Mouse (Mus musculus) CH12.LX (cell line): ENCODE measurements around the gene Lrfn1. TPM values are rescaled to one million over a fixed set of nuclear protein-coding genes. Genes with fewer than 3 reads are reported as not detected.

Experiments
- DNase-seq: peaks from one replicate; pipeline ENCODE4 v3.0.0-alpha.2; 2013; ENCODE audit errors: extremely low read depth
- H3K27ac ChIP-seq: 2 replicates; pipeline ENCODE4 v1.5.1; 2012; ENCODE audit warnings: low read depth, mild to moderate bottlenecking, control low read depth, moderate library complexity; ENCODE audit not compliant: insufficient read depth
- H3K27me3 ChIP-seq: replicated peaks from 2 replicates; pipeline ENCODE3; 2012; ENCODE audit warnings: inconsistent platforms
- H3K36me3 ChIP-seq, 2 experiments: replicated peaks in 1 of 2; 2 replicates each; pipeline versions ENCODE3 to v1.6.1; 2012; ENCODE audit warnings: inconsistent platforms in 1 of 2, low read length in 1 of 2, mild to moderate bottlenecking in 1 of 2, mixed read lengths in 1 of 2, moderate library complexity in 1 of 2; ENCODE audit not compliant: control insufficient read depth in 1 of 2, insufficient read depth in 1 of 2
- H3K4me1 ChIP-seq, 2 experiments: 2 replicates each; pipeline ENCODE4 v1.6.1; 2012; ENCODE audit warnings: inconsistent platforms in 1 of 2, moderate library complexity in 1 of 2; ENCODE audit not compliant: insufficient read depth in 2 of 2, control insufficient read depth in 1 of 2
- H3K4me2 ChIP-seq: 2 replicates; pipeline ENCODE4 v1.6.1; 2012; ENCODE audit warnings: low read depth, mild to moderate bottlenecking, control low read depth; ENCODE audit not compliant: poor library complexity, insufficient read depth, severe bottlenecking
- H3K4me3 ChIP-seq, 3 experiments: fragments of 150-350 bp in 1 of 3; sonication (generic) in 1 of 3; replicated peaks in 1 of 3; 2 replicates each; pipeline versions ENCODE3 to v1.5.1; 2011 to 2012; ENCODE audit warnings: low read depth in 2 of 3, low read length in 2 of 3, mild to moderate bottlenecking in 2 of 3, moderate library complexity in 2 of 3, control low read depth in 1 of 3, improper control_type of control experiment in 1 of 3, inconsistent platforms in 1 of 3, mixed read lengths in 1 of 3; ENCODE audit not compliant: poor library complexity in 1 of 3
- H3K79me2 ChIP-seq: replicated peaks from 2 replicates; pipeline ENCODE4 v1.6.1; 2012; ENCODE audit warnings: mild to moderate bottlenecking, moderate library complexity; ENCODE audit not compliant: control insufficient read depth, poor library complexity, insufficient read depth, severe bottlenecking; ENCODE audit errors: extremely low read depth
- H3K9ac ChIP-seq: 2 replicates; pipeline ENCODE4 v1.6.1; 2012; ENCODE audit warnings: low read depth, mild to moderate bottlenecking, control low read depth, moderate library complexity; ENCODE audit not compliant: insufficient read depth
- H3K9me3 ChIP-seq: replicated peaks from 2 replicates; pipeline ENCODE3; 2012; ENCODE audit warnings: low read length, inconsistent platforms, mixed read lengths
- CHD2 ChIP-seq: IDR thresholded peaks from 2 replicates; pipeline ENCODE4 v1.6.1; 2011; ENCODE audit warnings: low read length, improper control_type of control experiment
- CTCF ChIP-seq, 2 experiments: IDR thresholded peaks in 1 of 2; conservative IDR thresholded peaks in 1 of 2; 2 replicates each; pipeline ENCODE4 v1.5.1; 2011 to 2012; ENCODE audit warnings: low read depth in 2 of 2, low read length in 2 of 2, improper control_type of control experiment in 1 of 2, inconsistent platforms in 1 of 2, mild to moderate bottlenecking in 1 of 2, moderate library complexity in 1 of 2
- E2F4 ChIP-seq: IDR thresholded peaks from 2 replicates; pipeline ENCODE4 v1.6.1; 2011; ENCODE audit warnings: low read depth, low read length, improper control_type of control experiment; ENCODE audit not compliant: insufficient replicate concordance
- ELF1 ChIP-seq: IDR thresholded peaks from 2 replicates; pipeline ENCODE4 v1.6.1; 2014; ENCODE audit warnings: low read depth, mild to moderate bottlenecking, inconsistent platforms, low read length, improper control_type of control experiment
- HCFC1 ChIP-seq: IDR thresholded peaks from 2 replicates; pipeline ENCODE4 v1.6.1; 2012; ENCODE audit warnings: low read depth, mild to moderate bottlenecking, inconsistent platforms, low read length, improper control_type of control experiment
- IRF4 ChIP-seq: IDR thresholded peaks from 2 replicates; pipeline ENCODE4 v1.6.1; 2014; ENCODE audit warnings: low read depth, mild to moderate bottlenecking, inconsistent platforms, low read length, improper control_type of control experiment
- JUN ChIP-seq: IDR thresholded peaks from 2 replicates; pipeline ENCODE4 v1.6.1; 2011; ENCODE audit warnings: low read depth, mild to moderate bottlenecking, low read length, improper control_type of control experiment, moderate library complexity; ENCODE audit not compliant: insufficient read depth
- MAFK ChIP-seq: IDR thresholded peaks from 2 replicates; pipeline ENCODE4 v1.6.1; 2011; ENCODE audit warnings: low read length, improper control_type of control experiment; ENCODE audit not compliant: insufficient replicate concordance
- MAX ChIP-seq: IDR thresholded peaks from 2 replicates; pipeline ENCODE4 v1.6.1; 2011; ENCODE audit warnings: low read length, improper control_type of control experiment
- MAZ ChIP-seq: IDR thresholded peaks from 2 replicates; pipeline ENCODE4 v1.6.1; 2012; ENCODE audit warnings: low read depth, mild to moderate bottlenecking, inconsistent platforms, low read length, improper control_type of control experiment, moderate library complexity
- MXI1 ChIP-seq: IDR thresholded peaks from 2 replicates; pipeline ENCODE4 v1.6.1; 2011; ENCODE audit warnings: mild to moderate bottlenecking, low read depth, low read length, improper control_type of control experiment
- MYC ChIP-seq: IDR thresholded peaks from 2 replicates; pipeline ENCODE4 v1.6.1; 2011; ENCODE audit warnings: low read depth, mild to moderate bottlenecking, improper control_type of control experiment, low read length
- NELFE ChIP-seq: IDR thresholded peaks from 2 replicates; pipeline ENCODE4 v1.6.1; 2011; ENCODE audit warnings: low read depth, low read length, improper control_type of control experiment
- PAX5 ChIP-seq: IDR thresholded peaks from 2 replicates; pipeline ENCODE4 v1.6.1; 2012; ENCODE audit warnings: low read length, inconsistent platforms, mixed read lengths
- POLR2A ChIP-seq: IDR thresholded peaks from 2 replicates; pipeline ENCODE4 v1.6.1; 2011; ENCODE audit warnings: low read depth, mild to moderate bottlenecking, improper control_type of control experiment, low read length
- POLR2AphosphoS2 ChIP-seq: IDR thresholded peaks from 2 replicates; pipeline ENCODE4 v1.6.1; 2011; ENCODE audit warnings: low read depth, low read length, improper control_type of control experiment
- RAD21 ChIP-seq: IDR thresholded peaks from 2 replicates; pipeline ENCODE4 v1.6.1; 2011; ENCODE audit warnings: low read depth, mild to moderate bottlenecking, low read length, improper control_type of control experiment, moderate library complexity
- RCOR1 ChIP-seq: conservative IDR thresholded peaks from 2 replicates; pipeline ENCODE4 v1.6.1; 2012; ENCODE audit warnings: low read depth, mild to moderate bottlenecking, inconsistent platforms, low read length, improper control_type of control experiment
- SIN3A ChIP-seq: IDR thresholded peaks from 2 replicates; pipeline ENCODE4 v1.6.1; 2012; ENCODE audit warnings: low read length, improper control_type of control experiment, inconsistent platforms
- TCF12 ChIP-seq: IDR thresholded peaks from 2 replicates; pipeline ENCODE4 v1.6.1; 2014; ENCODE audit warnings: low read depth, mild to moderate bottlenecking, inconsistent platforms, low read length, improper control_type of control experiment
- USF1 ChIP-seq: IDR thresholded peaks from 2 replicates; pipeline ENCODE4 v1.6.1; 2014; ENCODE audit warnings: low read depth, mild to moderate bottlenecking, inconsistent platforms, low read length, improper control_type of control experiment
- USF2 ChIP-seq: conservative IDR thresholded peaks from 2 replicates; pipeline ENCODE4 v1.6.1; 2011; ENCODE audit warnings: low read depth, low read length, improper control_type of control experiment
- ZC3H11A ChIP-seq: IDR thresholded peaks from 2 replicates; pipeline ENCODE4 v1.6.1; 2012; ENCODE audit warnings: low read depth, mild to moderate bottlenecking, inconsistent platforms, low read length, improper control_type of control experiment
- ZKSCAN1 ChIP-seq: IDR thresholded peaks from 2 replicates; pipeline ENCODE4 v1.6.1; 2012; ENCODE audit warnings: low read depth, inconsistent platforms, low read length, improper control_type of control experiment, borderline replicate concordance
- ZNF384 ChIP-seq: IDR thresholded peaks from 2 replicates; pipeline ENCODE4 v1.6.1; 2012; ENCODE audit warnings: low read depth, low read length, improper control_type of control experiment, inconsistent platforms
- dilution Hi-C: fragments of 300-500 bp; cut with MboI; formaldehyde crosslinking; loops from 2 replicates; pipeline ENCODE4 v1.14.3; 2020; ENCODE audit warnings: low sequenced_read_pairs; ENCODE audit not compliant: extremely low pct_unique_long_range_greater_than_20kb, extremely low pct_ligation_motif_present
- in situ Hi-C: fragments of 300-500 bp; cut with MboI; formaldehyde crosslinking; loops from 3 replicates; pipeline ENCODE4 v1.14.3; 2019; ENCODE audit warnings: low sequenced_read_pairs, low pct_ligation_motif_present, low pct_unique_long_range_greater_than_20kb, mixed read lengths
- polyA plus RNA-seq: library from polyadenylated mRNA; unstranded; fragments of >175 nt; gene quantifications from 2 replicates; pipeline ENCODE4 v1.2.1, GENCODE M21; 2012; ENCODE audit warnings: low read depth; ENCODE audit not compliant: insufficient read length
- total RNA-seq, 2 experiments: library from RNA; depleted of rRNA; stranded (reverse); fragments of 300-350 nt in 1 of 2; fragments of >200 nt in 1 of 2; gene quantifications; 2 replicates each; pipeline ENCODE4 v1.2.3; 2012 to 2014

The Lrfn1 gene
- total and polyA plus RNA-seq, 3 experiments, result 0.67 to 2.7 (median 0.99) TPM

GRCm38 (mm10) chr7:28437964-28438363, 13.8 kb upstream of the Lrfn1 start:
- Histone ChIP-seq H3K4me2 (no peak overlapping the region), H3K9me3 (no peaks in the 10 kb centered on the region), H3K4me1 (peaks cover 11 to 61% of the 10 kb centered on the region in 2 experiments; a peak in 3 of 4 replicates), H3K27me3 (no peaks in the 10 kb centered on the region), H3K4me3 (no peak overlapping the region), H3K9ac (no peak overlapping the region), H3K79me2 (peaks cover 4% of the 10 kb centered on the region), H3K27ac (no peak overlapping the region), H3K36me3 (peaks cover 0 to 5% of the 10 kb centered on the region in 2 experiments)
- dilution Hi-C loops, result no loop called here
- DNase-seq, result no peak
- in situ Hi-C loops, result loop anchor here (5.0 kb wide), 1 partner anchor 94 kb away; no protein-coding TSS in a partner anchor
- no peak for TF ChIP-seq IRF4
- TF ChIP-seq ZKSCAN1, result no peak
- 0 out of 2 replicates have a peak, but pooled peaks have one; percentile 9 for TF ChIP-seq ZNF384

GRCm38 (mm10) chr7:28438771-28439170, 13.0 kb upstream of the Lrfn1 start:
- H3K4me1 ChIP-seq, result peaks cover 7 to 61% of the 10 kb centered on the region in 2 experiments; a peak in 3 of 4 replicates
- in situ Hi-C loops, result loop anchor here (5.0 kb wide), 1 partner anchor 94 kb away; no protein-coding TSS in a partner anchor
- H3K4me3 ChIP-seq, result no peak overlapping the region
- no peak overlapping the region for H3K27ac ChIP-seq
- no peaks in the 10 kb centered on the region for H3K36me3 ChIP-seq
- no peak overlapping the region for H3K4me2 ChIP-seq
- H3K9ac ChIP-seq, result no peak overlapping the region
- dilution Hi-C loops, result no loop called here
- no peaks in the 10 kb centered on the region for H3K9me3 ChIP-seq
- H3K27me3 ChIP-seq, result no peaks in the 10 kb centered on the region
- H3K79me2 ChIP-seq, result peaks cover 4% of the 10 kb centered on the region
- no peak for DNase-seq
- TF ChIP-seq POLR2AphosphoS2 (no peak), ZNF384 (peak; percentile 51; the same call in 1 of the 2 replicates), MXI1 (no peak), ZC3H11A (no peak), IRF4 (no peak)

DNA sequence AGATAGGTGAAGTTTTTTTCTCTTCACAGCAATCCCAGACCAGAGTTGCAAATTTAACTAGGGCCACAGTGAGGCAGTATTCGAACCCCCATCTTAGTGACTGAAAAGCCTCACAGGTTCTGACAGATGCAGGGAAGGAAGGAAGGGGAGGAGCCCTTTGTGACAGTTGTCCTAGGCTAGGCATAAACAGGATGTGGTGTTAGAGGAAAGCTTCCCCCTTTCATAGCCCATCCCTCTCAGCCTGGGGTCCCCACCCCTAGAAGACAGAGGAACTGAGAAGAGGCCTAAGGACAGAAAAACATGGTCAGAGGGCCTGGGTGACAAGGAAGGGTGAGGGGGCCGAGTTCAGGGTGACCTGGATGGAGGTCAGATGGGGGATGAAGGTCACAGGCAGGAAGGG, 11.0 kb upstream of the Lrfn1 start:
- H3K27me3 ChIP-seq, result no peaks in the 10 kb centered on the region
- H3K4me1 ChIP-seq, result peaks cover 16 to 60% of the 10 kb centered on the region in 2 experiments
- no peaks in the 10 kb centered on the region for H3K9me3 ChIP-seq
- peaks cover 0 to 9% of the 10 kb centered on the region in 2 experiments for H3K36me3 ChIP-seq
- peak; percentile 90 for DNase-seq
- H3K4me3 ChIP-seq, result peak overlapping the region; percentile 42 to 48 (median 48)
- H3K79me2 ChIP-seq, result no peaks in the 10 kb centered on the region
- H3K4me2 ChIP-seq, result peak overlapping the region; percentile 73
- peak overlapping the region; percentile 59 for H3K9ac ChIP-seq
- in situ Hi-C loops (no loop called here), dilution Hi-C loops (no loop called here)
- H3K27ac ChIP-seq, result peak overlapping the region; percentile 95
- TF ChIP-seq ELF1 (peak; percentile 72), NELFE (no peak; the same call in 1 of the 2 replicates), MYC (no peak), TCF12 (peak; percentile 57; the same call in 1 of the 2 replicates), ZNF384 (0 out of 2 replicates have a peak, but pooled peaks have one; percentile 33), E2F4 (no peak), CHD2 (no peak), USF2 (no peak), CTCF (conservative IDR thresholded peaks at IDR 0.05 in 1 of 2, IDR thresholded peaks at IDR 0.05 in 1 of 2; ENCODE audit: low read depth in 2 of 2, low read length in 2 of 2) (peak in 1 of 2 experiments; percentile 63; a peak in 2 of 4 replicates), POLR2A (peak; percentile 54; the same call in 1 of the 2 replicates), POLR2AphosphoS2 (no peak), MAFK (no peak), HCFC1 (peak; percentile 57; the same call in 1 of the 2 replicates), RAD21 (peak; percentile 42), SIN3A (peak; percentile 87), RCOR1 (no peak), JUN (no peak), ZC3H11A (no peak), IRF4 (peak; percentile 82), MXI1 (no peak), MAZ (peak; percentile 71; the same call in 1 of the 2 replicates), MAX (no peak), USF1 (no peak), PAX5 (no peak)
